Mouse (Mus musculus) right cerebral cortex, postnatal 14 days (tissue): ENCODE data around the gene Dhx15.

Experiments
- DNase-seq: peaks from one replicate; pipeline ENCODE4 v3.0.0; 2022

The Dhx15 gene

DNA sequence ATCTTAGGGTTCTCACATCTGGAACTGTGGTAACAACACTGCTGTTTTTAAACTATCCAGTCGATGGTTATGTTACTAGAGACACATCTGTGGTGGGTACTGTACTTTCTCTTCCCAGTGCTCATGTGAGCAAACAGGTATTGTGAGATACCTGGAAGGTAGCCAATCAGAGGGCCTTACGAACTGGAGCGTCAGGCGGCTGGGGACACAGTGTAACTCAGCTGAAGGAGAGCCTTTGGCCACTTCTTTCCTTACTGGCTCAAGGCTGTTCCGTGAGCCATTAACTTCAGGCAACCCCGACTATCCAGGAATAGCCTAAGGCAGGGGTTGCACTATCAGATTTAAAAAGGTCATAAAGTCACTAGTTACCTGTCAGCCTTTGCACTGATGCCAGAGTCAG, 51.5 kb downstream of the Dhx15 start:
- DNase-seq = no peak

DNA sequence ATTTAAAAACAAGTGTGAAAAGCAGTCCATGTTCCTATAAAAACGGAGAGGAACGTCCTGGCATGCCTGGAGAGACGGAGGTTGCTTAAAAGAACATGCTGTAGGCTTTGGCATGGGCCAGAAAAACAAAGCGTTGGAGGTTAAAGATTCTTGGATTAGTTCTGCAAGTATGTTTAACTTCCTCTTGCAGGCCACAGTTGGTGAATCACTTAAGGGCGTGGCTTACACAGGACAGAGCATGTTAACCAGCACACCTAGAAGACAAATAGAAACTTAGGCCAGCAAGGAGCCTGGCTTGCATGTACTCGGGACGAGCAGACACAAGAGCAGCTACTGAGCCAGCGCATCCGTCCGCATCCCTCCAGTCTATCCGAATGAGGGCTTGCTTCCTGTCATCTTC, 52.2 kb downstream of the Dhx15 start:
- no peak for DNase-seq

DNA sequence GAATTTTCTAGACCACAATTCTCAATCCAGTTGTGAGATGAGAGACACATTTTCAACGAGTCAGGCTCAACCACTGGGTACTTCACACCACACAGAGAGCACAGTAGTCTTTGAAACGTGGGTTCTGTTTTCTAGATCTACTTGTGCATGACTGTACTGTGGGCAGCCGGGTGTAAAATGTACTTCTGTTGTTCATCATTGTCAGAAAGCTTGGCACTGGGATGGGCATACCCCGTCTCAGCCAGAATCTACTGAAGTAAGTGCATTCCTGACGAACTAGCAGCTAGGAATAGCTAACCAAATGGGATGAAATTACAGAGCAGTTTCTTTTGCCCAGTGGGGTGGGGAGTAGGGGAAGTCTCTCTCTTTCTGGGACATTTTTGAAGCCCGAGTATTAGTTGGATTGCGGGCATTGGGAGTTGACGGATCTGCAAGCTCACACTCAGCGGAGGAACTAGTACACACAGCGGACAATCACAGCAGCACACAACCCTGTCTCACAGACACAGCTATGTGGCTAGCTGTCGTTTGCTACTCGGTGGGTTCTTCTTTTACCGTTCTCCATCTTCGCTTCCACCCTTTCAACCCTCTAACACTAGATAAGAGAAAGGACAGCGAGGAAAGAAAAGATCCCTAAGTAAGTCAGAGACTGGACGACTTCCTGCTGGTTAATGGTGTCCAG, 54.7 kb downstream of the Dhx15 start:
- no peak for DNase-seq

DNA sequence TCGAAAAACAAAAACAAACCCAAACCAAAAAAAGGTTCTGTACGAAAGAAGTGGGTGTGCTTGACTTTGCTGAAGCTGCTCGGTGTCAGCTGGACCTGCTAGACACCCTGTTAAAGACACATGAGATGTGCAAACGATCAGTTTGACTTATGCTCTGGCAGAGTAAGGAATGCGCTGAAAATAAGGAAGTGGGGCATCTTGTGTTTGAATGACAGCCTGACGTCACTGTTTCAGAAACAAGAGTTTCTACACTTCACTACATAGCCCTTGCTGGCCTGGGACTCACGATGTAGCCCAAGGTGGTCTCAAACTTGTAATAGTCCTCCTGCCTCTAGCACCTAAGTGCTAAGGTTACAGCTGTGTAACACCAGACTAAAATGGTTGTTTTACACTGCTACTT, 57.5 kb downstream of the Dhx15 start:
- no peak for DNase-seq

DNA sequence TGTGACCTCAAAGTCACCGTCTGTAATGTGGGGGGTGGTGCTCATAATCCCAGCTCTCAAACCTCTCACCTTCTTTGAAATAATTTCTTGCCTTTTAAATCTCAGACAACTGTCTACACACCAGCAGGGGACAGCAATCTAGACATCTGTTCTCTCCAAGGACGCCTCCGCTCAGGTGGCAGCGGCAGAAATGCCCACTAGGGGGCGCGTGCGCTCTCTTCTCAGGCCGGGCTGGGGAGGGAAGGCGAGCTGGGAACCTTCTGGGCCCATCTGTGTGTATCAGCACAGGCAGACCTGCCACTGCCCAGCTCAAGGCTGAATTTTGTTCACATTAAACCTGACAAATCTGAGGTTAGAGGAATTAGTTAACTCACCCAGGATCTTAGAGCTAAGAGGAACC, 58.2 kb downstream of the Dhx15 start:
- DNase-seq = peak; percentile 41

DNA sequence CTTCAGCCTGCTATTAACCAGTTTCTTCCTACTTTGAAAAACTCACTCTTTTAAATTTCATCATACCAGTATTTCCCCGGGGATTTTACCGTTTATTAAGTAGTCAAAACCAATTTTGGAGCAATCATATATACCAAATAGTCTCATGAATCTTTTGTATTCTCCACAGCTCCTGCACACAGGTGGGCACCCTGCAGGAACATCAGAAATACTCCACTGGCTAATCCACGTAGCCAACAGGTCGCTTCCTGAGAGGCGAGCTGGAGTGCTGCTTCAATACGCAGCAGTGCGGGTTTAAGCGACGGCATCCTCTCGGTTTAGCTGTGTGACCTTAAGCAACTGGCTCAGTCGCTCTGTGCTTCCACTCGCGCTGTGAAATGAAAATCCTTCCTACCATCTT, 58.9 kb downstream of the Dhx15 start:
- DNase-seq = no peak

DNA sequence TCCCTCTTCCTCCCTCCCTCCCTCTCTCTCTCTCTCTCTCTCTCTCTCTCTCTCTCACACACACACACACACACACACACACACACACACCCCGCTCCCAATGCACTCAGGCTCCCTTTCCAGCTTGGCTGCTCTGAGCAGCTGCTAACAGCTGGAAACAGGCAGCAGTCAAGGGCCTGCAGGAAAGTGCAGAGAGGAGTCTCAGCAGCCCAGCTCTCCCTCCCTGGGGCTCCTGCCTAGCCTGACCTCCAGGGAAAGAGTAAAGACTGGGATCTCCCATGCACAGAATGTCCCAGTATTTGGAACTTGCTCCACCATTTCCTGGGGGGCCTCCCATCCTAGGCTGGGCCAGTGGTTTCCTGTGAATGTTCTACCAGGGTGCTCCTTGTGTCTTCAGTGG, 59.8 kb downstream of the Dhx15 start:
- DNase-seq = no peak

DNA sequence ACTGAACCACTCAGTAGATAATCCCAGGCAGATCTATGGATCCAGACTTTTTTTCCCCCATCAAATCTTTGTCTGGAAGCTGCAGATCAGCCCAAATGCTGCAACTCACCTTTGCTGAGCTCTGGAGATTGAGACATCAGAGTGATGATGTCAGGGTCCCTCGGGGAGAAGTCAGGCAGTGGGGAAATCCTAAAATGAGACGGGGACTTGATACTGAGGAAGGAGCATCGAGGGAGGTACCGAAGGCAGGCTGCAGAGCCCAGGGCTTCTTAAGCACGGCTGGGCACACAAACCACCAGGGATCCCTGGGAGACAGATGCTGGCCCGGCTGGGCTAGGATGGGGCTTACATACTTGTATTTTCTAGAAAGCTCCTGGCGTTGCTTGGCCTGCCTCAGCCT, 64.1 kb downstream of the Dhx15 start:
- DNase-seq = no peak

DNA sequence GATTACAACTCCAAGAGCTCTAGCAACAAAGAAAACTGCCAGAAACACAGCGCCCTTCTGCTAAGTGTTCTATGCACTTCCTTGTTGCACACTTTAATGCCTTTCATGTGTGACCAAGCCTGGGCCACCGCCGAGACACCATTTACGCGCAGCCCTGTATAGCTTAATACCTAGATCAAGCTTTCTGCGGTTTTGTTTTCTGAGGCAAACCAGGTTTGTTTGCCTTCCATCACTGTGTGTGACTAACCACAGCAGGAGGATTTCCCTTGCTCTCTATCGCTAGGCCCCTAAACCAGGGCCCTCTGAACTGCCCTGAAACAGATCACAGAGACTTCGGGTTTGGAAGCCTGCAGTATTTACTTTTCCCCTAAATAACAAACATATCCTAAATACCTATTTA, 64.5 kb downstream of the Dhx15 start:
- DNase-seq = no peak

DNA sequence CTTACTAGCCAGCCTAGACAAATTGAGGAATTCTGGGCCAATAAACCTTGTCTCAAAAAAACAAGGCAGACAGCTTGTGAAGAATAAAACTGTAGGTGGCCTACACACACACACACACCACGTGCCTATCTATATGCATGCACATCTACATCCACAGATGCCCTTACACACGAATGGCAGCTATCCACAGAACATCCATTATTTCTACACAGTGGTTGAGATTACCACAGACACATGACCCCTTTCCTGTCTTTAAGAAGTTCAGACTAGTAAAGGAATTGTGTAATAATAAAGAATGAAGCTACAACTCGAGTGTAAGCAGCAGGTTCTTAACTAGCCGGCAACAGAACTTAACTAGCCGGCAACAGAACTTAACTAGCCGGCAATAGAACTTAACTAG, 68.2 kb downstream of the Dhx15 start:
- no peak for DNase-seq

DNA sequence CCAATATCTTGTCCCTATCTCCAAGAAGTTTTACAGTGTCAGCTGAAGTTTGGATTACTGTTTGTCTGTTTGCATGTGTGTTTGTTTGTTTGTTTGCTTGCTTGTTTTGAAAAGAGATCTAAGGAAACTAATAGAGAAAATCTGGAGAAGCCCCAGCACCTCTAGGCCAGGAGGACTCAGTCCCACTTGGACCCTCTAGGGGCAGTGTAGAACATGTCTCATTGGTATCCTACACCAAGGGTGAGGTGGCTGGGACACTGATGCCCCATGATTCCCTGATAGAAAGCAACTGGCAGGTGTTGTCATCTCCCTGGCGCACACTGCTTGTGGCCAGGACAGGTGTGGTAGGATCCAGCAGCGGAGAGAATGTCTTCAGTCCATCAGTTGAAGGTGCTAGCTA, 70.5 kb downstream of the Dhx15 start:
- DNase-seq = no peak

DNA sequence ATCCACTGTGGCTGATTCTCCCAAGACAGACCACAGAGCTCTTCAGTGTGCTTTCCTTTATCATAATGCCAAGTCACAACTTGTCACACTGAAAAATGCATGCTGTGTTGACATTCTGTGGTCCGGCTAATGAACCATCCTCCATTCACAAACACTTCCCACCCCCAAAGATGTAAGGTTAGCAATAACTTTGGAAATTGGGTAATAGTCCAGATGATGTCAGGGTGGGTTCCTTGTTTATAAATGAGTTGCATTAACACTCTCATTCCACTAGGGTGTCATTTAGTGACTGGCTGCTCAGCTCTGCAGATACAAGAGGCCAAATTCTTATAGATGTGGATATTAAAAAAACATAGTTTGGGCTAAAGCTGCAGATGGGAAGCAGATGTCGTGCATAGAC, 71.1 kb downstream of the Dhx15 start:
- DNase-seq = no peak

DNA sequence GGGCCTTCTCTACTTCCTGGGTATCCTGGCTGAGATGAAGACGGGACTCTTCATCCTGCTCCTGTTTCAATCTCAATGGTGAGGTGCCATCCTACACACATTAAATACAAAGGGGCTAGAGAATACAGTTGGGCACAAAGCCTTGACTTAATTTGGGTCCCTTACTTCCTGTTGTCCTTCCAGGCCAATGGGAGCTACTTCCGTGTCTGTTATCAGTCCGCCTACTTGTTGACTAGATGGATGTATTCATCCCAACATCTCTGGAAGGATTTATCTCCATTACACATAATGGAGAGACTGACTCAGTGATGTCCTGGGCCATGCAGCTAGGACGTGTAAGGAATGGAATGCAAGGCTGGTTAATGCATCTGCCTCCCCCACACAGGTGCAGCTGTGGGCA, 72.5 kb downstream of the Dhx15 start:
- DNase-seq = no peak

DNA sequence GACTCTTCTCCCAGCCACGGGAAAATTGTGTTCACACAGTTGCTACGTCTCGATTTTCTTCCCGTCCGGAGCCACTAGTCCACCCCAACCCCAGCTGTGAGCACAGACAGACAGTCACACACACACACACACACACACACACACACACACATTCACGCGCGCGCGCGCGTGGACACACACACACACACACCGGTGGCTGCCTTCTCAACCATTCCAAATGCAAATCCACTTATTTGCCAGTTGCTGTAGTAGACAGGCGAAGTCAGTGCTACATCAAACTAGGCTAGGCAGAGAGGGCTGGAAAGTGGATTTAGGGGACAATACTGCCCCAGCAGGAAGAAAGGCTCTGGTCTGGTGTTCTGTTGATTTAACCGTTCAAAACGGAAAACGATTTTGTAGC, 73.9 kb downstream of the Dhx15 start:
- DNase-seq = peak; percentile 34

DNA sequence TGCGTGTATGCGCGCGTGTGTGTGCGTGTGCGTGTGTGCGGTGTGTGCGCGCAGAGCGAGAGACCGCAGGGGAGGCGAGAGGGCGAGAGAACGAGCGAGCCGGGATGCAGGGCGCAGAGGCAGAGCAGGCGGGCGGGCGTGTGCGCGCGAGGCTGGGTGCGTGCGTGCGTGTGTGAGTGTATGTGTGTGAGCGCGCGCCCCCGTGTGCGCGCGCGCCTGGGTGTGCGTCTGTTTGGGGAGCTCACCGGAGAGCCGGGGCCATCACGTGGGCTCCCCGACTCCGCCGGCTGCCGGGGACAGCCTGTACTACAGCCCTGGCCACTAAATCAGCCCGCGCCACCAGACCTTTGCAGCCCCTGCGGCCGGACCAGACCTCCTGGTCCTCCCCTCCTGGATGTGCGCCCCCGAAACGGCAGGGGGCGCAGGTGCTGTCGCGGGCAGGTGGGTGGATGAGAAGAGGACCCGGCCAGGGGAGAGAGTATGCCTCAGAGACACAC, 74.4 kb downstream of the Dhx15 start:
- DNase-seq = peak; percentile 86

DNA sequence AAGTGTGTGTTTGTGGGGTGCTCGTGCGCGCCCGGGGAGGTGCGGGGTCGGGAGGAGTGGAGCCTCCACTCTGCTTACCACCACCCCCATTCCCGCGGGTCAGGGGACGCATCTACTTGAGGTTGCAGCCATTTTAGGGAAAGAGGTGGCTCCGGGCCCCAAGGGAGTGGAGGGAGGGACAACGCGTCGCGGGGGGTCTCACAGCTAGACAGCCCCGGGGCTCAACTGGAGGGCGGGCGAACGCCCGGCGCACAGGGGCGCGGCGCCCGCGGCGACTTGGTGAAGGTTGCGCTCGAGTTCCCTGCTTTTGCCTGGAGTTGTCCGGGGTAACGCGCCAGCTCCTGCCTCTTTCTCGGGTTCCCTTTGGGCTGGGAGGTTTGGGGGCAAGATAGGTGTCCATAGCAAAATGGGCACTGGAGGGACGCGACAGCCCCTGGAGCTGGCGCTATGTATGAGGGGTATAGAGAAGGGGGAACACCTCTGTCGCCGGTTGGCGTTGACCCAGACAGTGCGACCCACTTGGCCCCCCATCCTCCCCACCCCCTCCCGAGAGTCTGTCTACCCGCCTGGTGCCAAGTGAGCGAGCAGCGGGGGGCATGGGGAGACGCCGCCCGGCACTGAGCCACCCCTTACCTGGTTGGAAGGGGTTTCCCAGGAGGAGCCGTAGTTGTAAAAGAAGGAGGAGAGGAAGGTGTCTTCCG, 75.4 kb downstream of the Dhx15 start:
- peak; percentile 28 for DNase-seq

DNA sequence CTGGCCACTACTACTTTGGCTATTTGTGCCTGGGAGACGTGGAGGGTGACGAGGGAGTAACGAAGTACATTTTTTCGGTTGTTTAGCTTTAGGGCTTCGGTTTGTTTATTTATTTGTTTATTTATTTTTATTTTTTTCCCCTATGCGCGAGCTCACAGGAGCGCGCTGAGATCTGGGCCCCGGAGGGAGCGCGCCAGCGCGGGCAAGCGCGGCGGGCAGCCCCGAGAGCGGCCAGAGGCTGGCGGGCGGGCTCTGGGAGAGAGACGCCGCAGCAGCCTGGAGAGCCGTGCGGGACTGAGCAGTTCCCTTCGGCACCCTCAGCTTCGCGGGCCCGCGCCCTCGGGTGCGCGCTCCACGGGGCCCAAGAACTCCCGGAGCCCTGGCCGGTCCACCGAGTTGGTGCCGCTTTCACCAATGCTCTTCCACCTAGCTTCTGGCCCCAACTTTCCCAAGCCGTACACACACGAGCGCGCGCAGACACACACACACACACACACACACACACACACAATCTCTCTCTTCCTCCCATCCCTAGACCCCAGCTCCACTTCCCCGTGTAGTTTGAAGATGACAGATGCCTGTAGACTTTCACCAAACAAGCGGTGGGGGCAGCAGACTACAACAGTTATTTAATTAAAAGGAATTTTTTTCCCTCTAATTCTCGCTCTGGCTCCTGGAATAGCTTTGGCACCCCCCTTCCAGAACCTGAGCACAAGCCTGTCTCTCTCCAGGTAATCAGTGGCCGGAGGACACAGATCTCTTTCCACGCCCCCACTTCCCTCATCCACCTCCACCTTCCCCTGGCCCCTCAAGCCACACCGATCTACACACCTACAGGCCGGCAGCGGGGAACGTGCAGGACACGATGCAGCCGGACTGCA, 76.2 kb downstream of the Dhx15 start:
- peak; percentile 55 for DNase-seq

DNA sequence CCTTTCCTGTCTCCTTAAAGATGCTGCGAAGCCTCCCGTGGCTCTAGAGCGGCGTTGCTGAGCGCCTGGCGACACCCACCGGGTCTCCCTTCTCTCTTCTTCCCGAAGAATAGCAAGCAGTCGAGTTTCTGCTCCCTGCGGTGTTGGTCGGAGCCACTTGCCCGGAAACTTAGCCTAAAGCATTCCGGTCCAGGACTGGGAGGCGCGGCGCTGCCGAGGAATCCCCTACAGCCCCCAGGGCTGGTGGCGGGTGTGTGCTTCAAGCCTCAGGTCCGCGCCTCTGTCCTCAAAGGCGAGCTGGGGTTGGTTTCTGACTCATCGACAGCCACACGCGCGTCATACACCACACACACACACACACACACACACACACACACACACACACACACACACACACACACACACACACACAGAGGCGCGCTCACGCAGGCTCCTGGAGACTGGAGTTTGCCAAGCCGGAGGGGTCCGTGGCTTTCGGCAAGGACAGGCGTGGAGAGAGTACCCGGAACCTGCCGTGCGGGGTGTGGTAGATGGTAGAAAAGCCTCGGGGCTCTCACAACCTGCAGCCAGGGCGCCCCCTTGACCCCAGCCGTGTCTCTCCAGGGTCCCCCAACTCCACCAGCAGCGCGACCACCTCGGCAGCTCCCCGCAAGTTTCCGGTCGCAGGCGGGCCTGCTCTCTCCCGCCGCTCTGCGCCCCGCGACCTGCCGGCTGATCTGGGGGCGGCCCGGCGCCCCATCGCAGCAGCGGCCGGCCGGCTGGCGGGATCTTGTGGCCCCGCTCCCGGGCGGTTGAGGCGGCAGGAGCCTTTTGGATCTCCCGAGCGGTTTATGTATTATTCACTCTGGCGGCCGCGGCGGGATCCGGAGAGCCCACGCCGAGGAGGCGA, 77.1 kb downstream of the Dhx15 start:
- DNase-seq = peak; percentile 53

DNA sequence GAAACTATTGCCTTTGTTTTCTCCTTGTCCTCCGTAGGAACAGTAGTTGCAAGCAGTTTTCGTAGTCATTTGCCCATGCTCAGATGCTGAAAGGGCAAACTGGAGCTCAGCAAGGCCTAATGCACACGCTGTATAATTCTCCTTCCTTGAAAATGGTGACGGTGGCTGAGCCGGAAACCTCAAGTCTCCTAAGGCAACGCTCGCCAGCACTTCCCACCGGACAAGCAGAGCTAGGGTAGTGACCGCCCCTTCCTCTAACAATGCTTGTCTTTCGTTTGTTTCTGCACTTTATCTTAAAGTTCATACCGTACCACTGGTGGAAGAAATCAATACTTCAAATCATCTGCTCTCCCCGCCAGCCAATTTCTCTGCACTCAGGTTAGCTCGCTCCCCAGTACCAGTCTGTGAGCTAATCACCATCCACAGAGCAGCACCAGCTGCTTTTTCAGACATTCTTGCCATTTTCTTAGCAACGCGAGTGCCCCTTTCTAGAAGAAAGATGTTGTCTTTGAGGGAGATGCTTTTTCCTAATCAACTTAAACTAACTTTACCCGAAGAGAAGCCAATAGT, 78.0 kb downstream of the Dhx15 start:
- DNase-seq = no peak

DNA sequence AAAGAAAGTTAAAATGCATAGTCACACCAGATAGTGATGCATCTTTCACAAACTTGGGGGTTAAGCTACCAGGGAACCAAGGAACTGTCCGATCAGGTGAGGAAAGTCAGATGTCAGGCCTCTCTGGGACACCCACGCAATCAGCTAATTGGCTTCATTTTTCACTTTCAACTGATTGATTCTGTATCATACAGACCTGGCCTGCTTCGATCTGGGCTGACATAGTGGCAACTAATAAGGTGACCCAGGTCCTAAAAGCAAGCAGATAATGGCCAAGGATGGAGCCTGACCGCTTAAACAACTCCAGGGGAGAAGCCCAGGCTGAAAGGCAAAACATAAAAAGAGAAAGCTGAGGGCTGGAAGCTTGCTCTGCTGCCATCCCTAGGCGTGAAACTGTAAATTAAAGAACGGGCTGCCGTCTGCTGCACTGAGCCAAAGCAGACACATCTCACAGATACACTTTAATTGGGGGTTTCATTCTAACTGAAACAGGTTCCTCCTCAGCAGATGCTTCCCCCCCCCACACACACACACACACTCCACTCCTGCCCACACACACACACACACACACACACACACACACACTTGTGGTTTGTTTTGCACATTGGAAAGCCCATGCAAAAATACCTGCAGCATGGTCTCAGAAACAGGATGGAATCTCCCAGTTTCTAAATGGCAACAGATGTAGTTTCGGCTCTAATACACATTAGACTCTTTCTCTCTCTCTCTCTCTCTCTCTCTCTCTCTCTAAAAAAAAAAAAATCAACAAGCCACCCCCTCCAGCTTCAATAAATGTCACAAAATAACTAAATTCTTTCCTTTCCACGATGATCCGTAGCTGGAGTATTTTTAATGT, 79.3 kb downstream of the Dhx15 start:
- DNase-seq = peak; percentile 14
